Mouse (Mus musculus): ENCODE measurements at regions not wholly inside any gene's neighbourhood (a gene's known extent, or its start where the extent isn't known, plus 50 kb on each side); places are given as distances from the start of the nearest gene placed in this dataset.

DNA sequence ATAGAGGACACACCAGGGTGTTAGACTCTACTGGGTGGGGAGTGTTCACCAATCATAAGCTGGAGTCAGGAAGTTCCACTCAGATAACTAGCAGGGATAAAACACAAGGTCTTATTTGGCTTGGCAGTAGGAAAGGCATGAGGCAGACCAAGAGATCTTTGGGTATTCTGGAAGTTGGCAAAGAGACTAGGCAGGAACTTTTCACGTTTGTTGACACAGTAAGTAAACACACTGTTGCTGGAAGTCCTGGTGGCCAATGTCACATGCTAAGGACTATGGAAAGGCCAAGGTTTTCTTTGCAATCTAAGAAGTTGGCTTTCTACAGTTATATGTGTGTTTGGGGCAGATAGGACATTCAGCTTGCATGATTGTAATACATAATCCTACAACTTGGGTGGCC is 105.1 kb upstream of the Eepd1 start:
- TF ChIP-seq CTCF (IDR thresholded peaks at IDR 0.05; ENCODE audit: borderline replicate concordance, insufficient read depth, low read depth, low read length) (no peak), POLR2A (IDR thresholded peaks at IDR 0.05; ENCODE audit: borderline replicate concordance, insufficient read depth, low read length) (no peak)
